Mouse (Mus musculus) kidney, postnatal 36 days (tissue): ENCODE measurements at regions not wholly inside any gene's neighbourhood (a gene's known extent, or its start where the extent isn't known, plus 50 kb on each side); places are given as distances from the start of the nearest gene placed in this dataset.
A peak's percentile ranks its signal among the peaks of the same experiment; 100 is the strongest.

Experiments used
- DNase-seq, 2 experiments: peaks; one replicate each; pipeline ENCODE4 v3.0.0; 2021 to 2022; ENCODE audit warnings: mixed read lengths in 2 of 2

DNA sequence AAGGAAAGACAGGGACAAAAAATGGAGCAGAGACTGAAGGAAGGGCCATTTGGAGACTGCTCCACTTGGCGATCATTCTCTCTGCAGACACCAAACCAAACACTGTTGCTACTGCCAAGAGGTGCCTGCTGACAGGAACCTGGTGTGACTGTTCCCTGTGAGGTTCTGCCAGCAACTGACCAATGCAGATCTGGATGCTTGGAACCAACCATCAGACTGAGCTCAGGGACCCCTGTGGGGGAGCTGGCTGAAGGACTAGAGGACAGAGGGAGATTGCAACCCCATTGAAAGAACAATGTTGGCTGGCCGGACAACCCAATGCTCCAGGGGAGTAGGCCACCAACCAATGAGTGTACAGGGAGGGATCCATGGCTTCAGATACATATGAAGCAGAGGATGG lies 139.2 kb upstream of the Cep126 start:
- no peak for DNase-seq

DNA sequence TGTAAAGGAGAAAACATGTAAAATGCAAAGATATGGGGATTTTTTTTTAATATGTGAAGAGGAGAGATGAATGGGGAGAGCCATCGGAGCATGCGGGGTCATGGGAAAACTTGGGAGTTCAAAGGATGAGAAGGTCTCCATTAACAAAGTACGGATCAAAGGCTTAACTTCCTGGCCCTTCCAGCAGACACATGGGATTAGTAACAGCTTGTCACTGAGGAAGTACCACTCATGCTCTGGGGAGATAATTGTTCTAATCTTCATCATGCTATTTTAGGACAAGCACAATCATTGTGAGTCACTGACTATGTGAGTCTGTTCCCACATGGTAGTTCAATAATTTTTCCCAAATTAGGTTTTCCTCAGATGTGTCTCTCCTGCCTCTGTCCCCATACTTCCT lies 115.4 kb upstream of the Cep126 start:
- DNase-seq: no peak

DNA sequence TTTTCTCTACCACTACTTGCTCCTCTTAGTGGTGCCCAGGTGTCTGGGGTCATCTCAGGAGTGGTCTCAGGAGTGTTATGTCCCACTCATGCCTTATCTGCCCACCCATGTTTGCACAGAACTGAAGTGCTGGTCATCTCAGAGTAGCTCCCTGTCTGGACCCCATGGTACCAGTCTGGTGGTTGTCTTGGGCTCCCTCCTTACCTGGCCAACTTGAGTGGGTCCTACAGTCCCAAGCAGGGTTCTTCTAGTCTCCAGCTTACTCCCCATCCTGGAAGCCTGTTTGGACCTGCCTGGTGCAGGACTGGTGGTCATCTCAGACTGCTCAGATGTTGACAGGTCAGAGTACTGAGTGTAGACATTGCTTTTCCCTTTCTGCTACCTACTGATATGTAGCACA lies 94.0 kb upstream of the Cep126 start:
- no peak for DNase-seq

DNA sequence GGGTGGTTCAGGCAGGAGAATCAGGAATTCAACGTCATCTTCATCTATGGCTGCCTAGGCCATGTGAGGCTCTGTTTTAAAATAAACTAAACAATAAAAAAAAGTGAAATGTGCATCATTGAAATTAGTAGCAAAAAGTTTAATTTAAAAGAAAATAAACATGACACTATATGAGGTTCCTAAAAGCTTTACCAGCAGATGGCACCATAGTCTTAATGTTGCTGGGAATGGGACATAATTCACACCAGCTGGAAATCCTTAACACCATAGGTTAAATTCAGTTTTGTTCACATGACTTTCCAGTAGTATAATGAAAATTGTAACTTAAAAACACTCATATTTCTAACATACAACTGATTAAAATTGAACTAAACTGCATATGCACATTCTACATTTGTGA lies 92.3 kb upstream of the Cep126 start:
- peak; percentile 17 to 18 for DNase-seq

DNA sequence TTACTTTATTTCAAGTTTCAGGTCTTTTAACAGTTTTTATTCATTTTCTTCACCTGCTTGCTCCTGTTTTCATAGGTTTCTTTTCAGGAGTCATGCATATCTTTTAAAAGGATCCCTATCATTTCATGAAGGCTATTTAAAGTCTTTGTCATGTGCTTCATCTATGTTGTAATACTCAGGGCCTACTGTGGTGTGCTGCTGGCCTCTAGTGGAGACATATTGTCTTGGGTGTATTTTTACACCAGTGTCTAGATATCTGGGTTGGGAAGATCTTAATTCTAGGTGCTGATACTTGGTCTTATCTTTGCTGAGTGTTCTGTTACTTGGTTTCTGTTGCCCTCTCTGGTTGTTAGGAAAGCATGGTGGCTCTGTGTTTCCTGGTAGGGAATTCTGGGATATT lies 74.8 kb upstream of the Cep126 start:
- peak; percentile 68 to 74 for DNase-seq

DNA sequence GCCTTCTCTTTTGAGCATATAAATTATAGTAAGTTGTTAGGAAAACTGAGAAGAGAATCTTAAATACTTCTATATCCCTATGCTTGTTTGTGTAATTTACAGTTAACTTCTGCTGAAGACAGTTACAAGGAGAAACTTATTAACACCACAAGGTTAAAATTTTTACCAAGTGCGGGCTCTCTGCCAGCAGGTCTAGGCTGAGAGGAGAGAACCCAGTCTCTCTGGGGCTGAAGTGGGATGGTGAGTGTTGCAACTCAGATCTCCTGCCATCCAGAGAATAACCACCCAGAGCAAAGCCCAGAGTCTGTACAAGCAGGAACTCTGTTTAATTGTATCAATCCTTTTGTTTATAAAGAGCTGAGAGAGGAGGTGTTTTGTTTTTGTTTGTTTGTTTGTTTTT lies 51.3 kb upstream of the Cep126 start:
- peak; percentile 81 to 89 for DNase-seq
